Mouse (Mus musculus) telencephalon, adult 2 months (tissue): ENCODE data around the gene Ces4a.
"Not testable (repeated sequence)": the region's sequence is repeated elsewhere in the genome, so short reads cannot be mapped to it uniquely, and the experiment has no call there.

Experiments
- DNase-seq: peaks from one replicate; pipeline ENCODE4 v3.0.0-alpha.2; 2011; ENCODE audit warnings: low read depth, low spot score

Ces4a gene

DNA sequence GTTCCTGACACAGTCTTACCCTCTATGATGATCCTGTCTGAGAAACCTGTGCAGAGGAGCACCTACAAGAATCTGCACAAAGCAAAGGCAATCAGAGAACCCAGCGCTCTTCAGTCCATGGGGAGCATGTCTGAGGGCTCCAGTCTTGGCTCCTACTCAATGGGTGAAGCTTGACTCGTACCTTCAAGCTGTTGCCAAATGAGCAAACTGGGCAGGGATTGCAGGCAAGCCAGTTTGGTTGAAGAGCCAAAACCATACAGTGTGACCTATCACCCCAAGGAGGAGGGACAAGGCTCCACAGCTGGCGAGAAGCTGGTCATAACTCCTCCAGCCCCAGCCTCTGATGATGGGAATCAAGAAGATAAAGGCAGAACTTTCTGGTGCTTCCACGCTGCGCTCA is at the start of gene Ces4a:
Ces4a (plus strand) TSS at position 292 of the 400 bp plus-strand sequence.
- no peak for DNase-seq

DNA sequence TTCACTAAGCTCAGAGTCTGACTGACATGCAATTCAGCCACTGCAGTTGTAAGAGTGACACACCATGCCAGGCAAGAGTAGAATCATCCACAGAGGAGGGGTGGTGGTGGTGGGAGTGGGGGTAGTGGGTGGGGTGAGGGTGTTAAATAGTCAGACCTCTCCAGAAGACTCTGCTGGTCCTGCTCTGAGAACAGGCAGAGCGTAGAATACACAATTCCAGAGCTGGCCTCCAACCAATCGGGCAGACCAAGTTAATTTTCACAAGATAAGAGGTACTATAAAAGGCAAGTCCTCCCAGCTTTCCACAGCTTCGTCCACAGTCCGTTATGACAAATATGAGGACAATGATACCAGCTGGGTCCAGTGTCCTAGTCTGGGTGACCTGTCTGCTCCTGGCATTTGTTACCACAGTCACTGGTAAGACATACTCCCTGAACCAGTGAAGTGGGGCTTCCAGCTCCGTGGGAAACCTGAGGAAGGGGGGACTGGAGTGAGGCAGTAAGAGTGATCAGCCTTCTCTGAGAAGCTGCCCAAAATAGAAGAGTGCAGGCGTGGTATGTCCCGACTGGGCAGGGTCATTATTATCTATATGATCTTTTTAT is 48.0 kb upstream of the Ces4a start, which contains the start of gene Ces3b:
Ces3b (plus strand) TSS at position 305 of the 602 bp plus-strand sequence.
- DNase-seq: no peak

DNA sequence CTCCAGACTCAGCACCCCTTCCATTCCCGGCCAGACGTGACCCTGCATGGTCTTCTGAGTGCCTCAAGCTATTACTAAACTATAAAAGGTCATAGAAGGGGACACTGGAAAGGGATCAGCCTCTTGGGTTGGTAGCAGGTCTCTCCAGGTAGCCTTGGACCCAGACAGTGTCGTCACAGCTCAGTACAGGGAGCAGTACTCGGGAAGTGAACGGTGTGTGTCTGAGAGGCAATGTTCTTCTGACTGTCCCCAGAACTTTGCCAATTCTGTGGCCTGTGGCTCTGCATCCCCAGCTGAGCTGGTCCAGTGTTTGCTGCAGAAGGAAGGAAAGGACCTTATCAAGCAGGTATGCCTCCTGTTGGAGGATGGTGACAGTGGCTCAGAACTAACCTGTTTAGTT is 43.4 kb upstream of the Ces4a start:
- DNase-seq: not testable (repeated sequence)

DNA sequence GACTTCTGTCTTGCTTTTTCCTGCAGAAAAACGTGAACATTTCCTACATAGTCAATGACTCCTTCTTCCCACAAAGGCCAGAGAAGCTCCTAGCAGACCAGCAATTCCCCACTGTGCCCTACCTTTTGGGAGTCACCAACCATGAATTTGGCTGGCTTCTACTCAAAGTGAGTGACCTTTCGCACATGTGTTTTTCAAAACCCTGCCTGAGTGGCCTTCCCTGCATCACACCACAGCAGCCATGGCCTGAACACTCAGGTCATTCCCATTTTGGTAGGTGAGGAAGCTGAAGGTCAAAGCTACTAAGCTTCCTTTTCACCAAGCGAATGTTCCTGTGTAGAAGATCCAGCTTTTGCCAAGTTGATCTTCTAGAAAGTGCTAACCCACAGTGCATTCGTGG is 43.0 kb upstream of the Ces4a start:
- no peak for DNase-seq

GRCm38 (mm10) chr8:105093992-105094391 is 37.6 kb upstream of the Ces4a start:
- DNase-seq: no peak

GRCm38 (mm10) chr8:105102101-105102785 is 29.4 kb upstream of the Ces4a start:
- not testable (repeated sequence) for DNase-seq

DNA sequence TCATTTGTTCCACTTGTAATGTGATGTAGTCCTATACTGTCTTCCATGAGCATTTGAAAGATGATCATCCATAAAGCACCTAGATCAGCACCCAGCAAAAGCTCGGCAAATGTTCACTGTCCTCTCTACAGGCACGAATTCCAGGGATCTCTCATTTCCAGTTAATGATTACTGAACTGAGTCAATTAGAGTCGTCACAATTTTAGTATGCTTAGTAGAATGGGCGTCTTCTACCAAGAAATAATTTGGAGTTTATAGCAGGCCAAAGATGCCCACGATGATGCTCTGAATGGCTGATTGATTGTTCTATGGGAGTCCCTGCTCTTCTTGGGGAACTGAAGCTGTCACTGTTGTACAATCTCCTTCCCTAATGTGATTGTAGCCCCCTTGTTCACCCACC is 27.9 kb upstream of the Ces4a start:
- DNase-seq: not testable (repeated sequence)

DNA sequence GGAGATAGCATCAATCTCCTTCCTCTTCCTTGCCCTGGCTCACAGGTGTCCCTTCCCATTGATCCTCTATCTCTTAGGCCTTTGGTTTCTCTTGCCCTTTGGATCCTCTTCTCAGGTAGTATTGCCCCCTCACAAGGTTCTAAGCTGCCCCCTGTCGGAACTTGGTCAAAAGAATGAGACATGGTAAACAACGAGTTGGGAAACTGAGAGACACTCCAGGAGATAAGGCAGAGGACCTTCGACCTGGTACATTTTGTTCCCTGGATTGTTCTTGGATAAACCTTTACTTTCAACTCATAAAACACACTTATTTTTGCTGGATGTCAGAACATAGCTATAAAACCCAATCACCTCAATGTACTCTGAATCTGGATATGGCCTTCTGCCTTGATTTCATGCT is 27.4 kb upstream of the Ces4a start:
- no peak for DNase-seq

DNA sequence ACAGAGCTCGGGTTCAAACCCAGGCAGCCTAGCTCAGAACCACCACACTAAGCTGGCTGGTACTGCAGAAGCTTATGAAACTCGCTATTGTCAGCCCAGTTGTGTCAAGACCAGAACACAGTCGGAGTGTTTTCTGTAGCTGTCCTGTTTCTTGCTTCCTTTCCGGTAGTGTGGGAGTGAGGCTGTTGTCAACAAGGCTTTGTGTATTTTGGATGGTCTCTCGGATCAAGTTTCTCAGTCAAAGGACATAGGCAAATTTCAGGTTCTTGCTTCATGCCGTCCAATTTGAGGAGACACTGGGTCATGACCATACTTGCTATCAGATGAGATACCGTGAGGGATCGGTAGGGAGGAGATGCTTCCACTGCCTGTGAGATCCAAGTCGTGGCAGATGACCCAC is 1.7 kb upstream of the Ces4a start:
- DNase-seq: no peak

DNA sequence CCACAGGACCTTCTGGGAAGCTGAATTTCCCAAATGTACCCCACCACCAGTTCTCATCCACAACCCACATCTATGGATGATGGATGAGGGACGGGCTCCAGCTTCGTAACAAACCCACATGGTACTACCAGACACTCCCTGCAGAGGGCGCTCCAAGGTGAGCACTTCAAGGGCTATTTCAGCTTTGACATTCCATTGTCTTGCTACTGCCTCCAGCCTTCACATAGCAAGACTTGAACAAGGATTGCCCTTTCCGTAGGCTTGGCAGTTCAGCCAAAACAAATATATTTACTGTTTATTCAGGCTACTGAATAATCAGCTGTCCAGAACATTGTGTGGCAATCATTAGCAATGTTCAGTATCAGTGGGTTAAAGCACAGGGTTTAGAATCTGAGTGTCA is 6.8 kb downstream of the Ces4a start:
- no peak for DNase-seq

DNA sequence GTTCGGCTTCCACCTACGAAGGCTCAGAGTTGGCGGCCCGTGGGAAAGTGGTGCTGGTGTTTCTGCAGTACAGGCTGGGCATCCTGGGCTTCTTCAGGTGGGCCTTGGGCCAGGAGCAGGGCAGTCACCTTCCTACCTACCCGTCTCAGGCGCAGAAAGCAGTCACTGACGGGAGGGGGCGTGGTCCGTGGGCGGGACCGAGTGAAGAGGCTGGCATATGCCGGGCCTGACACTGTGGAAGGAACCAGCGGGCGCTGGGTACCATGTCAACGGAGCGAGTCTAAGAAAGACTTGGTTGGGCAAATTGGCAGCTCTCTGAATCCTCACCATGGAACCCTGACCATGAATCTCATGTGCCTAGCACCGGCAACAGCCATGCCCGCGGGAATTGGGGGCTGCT is 10.8 kb downstream of the Ces4a start:
- no peak for DNase-seq

- no peak for DNase-seq
Observed at GRCm38 (mm10) chr8:105151654-105152053, 20.1 kb downstream of the Ces4a start.

DNA sequence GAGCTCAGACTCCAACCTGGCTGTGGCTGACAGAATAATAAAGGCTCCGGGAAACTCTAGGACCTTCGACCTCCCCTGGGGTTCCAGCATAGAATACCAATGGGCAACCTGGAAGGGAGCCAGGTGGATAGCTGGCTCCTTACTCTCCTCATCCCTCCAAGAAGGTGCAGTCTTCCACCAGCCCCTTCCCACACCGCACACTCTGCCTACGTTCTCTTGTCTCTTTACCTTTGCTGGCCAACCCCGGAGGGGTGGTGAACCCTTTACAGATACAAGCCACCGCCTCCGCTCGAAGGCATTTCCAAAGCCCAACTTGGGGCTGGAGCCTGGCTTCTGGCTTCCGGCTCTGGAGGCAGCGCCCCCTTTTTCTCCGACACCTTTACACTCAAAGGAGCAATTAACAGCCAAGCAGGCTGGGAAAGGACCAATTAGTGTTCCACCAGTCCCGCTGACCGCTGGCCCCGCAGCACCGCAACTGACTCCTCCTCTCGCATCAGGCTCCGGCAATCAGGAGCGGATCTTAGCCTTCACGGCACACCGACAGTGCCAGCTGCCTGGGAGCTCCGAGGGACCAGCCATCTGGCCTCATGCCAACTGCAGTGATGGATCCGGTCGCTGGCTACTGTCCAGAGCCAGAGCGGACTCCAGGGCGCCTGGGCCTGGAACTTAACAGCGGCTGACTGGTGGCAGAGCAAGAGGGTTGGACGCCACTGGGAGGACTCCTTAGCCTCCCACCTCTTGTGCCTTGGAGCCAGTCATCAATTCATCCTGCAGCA is 21.2 kb downstream of the Ces4a start:
- DNase-seq: no peak

GRCm38 (mm10) chr8:105154316-105154715 is 22.7 kb downstream of the Ces4a start:
- no peak for DNase-seq

DNA sequence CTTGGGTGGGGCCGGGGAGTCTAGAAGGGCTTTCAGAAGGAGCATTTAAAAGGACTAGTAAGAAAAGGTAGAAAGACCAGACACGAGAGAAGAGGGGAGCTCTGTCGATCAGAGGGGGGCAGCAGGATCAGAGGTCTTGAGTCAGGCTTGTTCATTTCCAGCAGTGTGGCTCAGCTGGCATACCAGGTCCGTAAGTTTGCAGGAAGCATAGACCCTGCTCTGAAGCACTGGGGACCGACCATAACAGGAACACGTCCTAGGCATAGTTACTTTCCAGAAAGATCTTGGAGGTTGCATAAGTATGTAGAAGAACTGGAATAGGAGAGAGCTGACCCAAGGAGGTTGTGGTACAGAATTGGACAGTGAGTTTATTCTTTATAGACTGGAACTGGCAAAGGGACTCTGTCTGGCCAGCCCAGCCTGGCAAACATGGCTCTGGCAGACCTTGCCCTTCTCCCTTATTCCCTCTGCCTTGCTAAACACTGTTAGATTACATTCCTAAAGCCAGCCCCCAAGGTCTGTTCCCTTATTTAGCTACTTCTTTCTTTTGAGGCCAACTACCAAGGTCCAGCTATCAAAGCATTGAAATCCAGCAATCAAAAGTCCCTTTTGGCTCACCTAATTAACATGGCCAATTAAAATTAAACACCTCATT is 23.6 kb downstream of the Ces4a start:
- DNase-seq: no peak

GRCm38 (mm10) chr8:105157555-105157954 is 26.0 kb downstream of the Ces4a start:
- DNase-seq: no peak

DNA sequence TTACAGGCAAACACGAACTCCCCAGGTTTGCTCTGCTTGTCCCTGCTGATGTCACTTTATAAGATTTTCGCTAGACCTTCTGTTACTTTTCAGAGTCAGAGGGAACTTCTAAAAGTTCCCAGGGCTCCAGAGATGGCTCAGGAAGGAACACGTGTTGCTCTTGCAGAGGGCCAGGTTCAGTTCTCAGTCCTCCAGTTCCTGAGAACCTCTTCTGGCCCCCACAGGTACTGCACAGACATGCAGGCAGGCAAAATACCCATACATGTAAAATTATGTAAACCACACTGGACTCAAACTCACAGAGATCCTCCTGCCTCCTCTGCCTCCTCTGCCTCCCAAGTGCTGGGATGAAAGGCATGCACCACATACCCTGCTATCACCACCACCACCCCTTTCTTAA is 26.5 kb downstream of the Ces4a start:
- no peak for DNase-seq

GRCm38 (mm10) chr8:105161121-105161652 is 29.6 kb downstream of the Ces4a start:
- DNase-seq: no peak

GRCm38 (mm10) chr8:105164272-105164902 is 32.8 kb downstream of the Ces4a start:
- no peak for DNase-seq

DNA sequence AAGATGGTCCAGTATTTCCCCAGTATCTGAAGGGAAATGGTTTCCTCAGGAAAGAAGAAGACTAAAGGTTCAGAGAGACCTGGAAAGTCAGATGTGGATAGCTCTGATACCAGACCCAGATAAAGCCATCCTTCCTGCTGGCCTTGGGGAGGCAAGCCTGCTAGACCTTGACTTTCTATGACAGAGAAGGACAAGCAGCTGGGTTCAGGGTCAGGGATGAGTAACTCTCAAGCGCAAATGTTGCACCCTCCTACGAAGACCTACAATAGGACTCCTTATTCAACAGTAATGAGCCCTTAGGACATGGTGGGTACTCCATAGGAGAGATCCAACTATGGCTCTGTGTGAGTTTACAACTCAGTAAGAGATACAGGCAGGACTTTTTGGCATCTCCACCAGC is 33.6 kb downstream of the Ces4a start:
- no peak for DNase-seq

DNA sequence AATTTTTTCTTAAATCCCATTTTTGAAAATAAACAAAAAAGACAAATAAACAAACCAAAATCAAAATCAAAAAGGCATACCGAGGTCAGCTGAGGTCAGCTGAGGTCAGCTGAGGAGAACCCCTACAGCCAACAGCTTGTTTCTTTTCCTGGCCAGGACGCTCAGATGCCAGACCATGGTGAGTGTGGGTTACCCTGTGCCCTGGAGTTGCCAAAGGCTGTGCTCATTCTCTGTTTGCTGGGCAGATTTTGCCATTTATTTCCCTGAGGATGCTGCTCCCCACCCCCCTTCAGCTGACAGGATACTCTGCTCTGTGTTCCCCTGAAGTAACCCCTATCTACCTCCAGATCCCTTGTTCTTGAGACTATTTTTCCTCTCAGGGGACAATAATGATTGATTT is 35.5 kb downstream of the Ces4a start:
- DNase-seq: no peak
